Mouse (Mus musculus): ENCODE measurements around the gene E2f1.

GRCm38 (mm10) chr2:154569836-154570286, at the start of gene E2f1:
- no peak for TF ChIP-seq CTCF (IDR thresholded peaks at IDR 0.05; ENCODE audit: borderline replicate concordance, insufficient read depth, low read length)
- peak; percentile 76 for TF ChIP-seq POLR2A (IDR thresholded peaks at IDR 0.05; ENCODE audit: low read depth, low read length)

Measured in embryonic fibroblast, embryonic 13.5 days (primary cell).